Mouse (Mus musculus) gastrocnemius, adult 8-10 months (tissue): ENCODE measurements around the gene Xylb. TPM values are rescaled to one million over a fixed set of nuclear protein-coding genes. Genes with fewer than 3 reads are reported as not detected.
A peak's percentile ranks its signal among the peaks of the same experiment; 100 is the strongest.

Experiments
- DNase-seq, 2 experiments: peaks; one replicate each; pipeline ENCODE4 v3.0.0; 2022; ENCODE audit warnings: low spot score in 2 of 2
- total RNA-seq, 4 experiments: library from RNA; stranded (reverse); gene quantifications; 2 replicates each; pipeline ENCODE4 v1.2.4; 2022

The Xylb gene
- total RNA-seq, 4 experiments from 2014 or later, result 0.07 to 0.11 TPM; not detected in 2

- DNase-seq, result no peak
Observed at GRCm38 (mm10) chr9:119401351-119401750, 44.2 kb downstream of the Xylb start.

GRCm38 (mm10) chr9:119401801-119402214 is 44.6 kb downstream of the Xylb start, which contains the start of gene Acvr2b:
Acvr2b (plus strand) TSS chr9:119402118.
- DNase-seq, result peak; percentile 91 to 95

GRCm38 (mm10) chr9:119402253-119403235 is 45.4 kb downstream of the Xylb start:
- peak; percentile 29 to 49 for DNase-seq

GRCm38 (mm10) chr9:119403236-119403641 is 46.1 kb downstream of the Xylb start:
- peak in 1 of 2 experiments; percentile 31 for DNase-seq

- no peak for DNase-seq
Observed at GRCm38 (mm10) chr9:119404090-119404489, 46.9 kb downstream of the Xylb start.

GRCm38 (mm10) chr9:119407884-119408283 is 50.7 kb downstream of the Xylb start:
- peak; percentile 63 to 80 for DNase-seq

- peak; percentile 58 to 69 for DNase-seq
Observed at GRCm38 (mm10) chr9:119408898-119409664, 51.9 kb downstream of the Xylb start.

- no peak for DNase-seq
Observed at GRCm38 (mm10) chr9:119409864-119410263, 52.7 kb downstream of the Xylb start.

GRCm38 (mm10) chr9:119418025-119418424 is 60.8 kb downstream of the Xylb start:
- no peak for DNase-seq

GRCm38 (mm10) chr9:119419852-119420438 is 62.8 kb downstream of the Xylb start:
- no peak for DNase-seq

- DNase-seq, result peak; percentile 73 to 87
Observed at GRCm38 (mm10) chr9:119425217-119425975, 68.2 kb downstream of the Xylb start.

- DNase-seq, result no peak
Observed at GRCm38 (mm10) chr9:119425976-119426415, 68.8 kb downstream of the Xylb start.

- DNase-seq, result no peak
Observed at GRCm38 (mm10) chr9:119426483-119426882, 69.3 kb downstream of the Xylb start.

- DNase-seq, result peak; percentile 55 to 76
Observed at GRCm38 (mm10) chr9:119430311-119430710, 73.1 kb downstream of the Xylb start.

- DNase-seq, result no peak
Observed at GRCm38 (mm10) chr9:119435855-119436254, 78.7 kb downstream of the Xylb start.

GRCm38 (mm10) chr9:119438065-119438464 is 80.9 kb downstream of the Xylb start:
- no peak for DNase-seq

GRCm38 (mm10) chr9:119438498-119439000 is 81.4 kb downstream of the Xylb start:
- DNase-seq, result peak in 1 of 2 experiments; percentile 33
